In genomic region chr4:148900295-148901211, GRCm38 (mm10) we compare ENCODE assay signal across 8 mouse cellular contexts.
A peak's percentile ranks its signal among the peaks of the same experiment; 100 is the strongest.
DNase-seq lines count a peak whose midpoint lies in the region; ATAC-seq and TF ChIP-seq lines count a peak whose summit lies in the region.

No protein-coding gene starts in this region.

- in situ Hi-C loops in Patski (cut with MboI; ENCODE audit: low pct_unique_long_range_greater_than_20kb): loop anchor here (10.0 kb wide), 1 partner anchor 176 kb away; no protein-coding TSS in a partner anchor

- H3K9ac ChIP-seq in hindbrain, embryonic 14.5 days: peak overlapping the region; percentile 44
- H3K9ac ChIP-seq in limb, embryonic 11.5 days (ENCODE audit: low read length): peak overlapping the region; percentile 50
- H3K9ac ChIP-seq in midbrain, embryonic 12.5 days (replicated peaks): peak overlapping the region; percentile 62

- peak overlapping the region; percentile 61 for H3K4me3 ChIP-seq in hindbrain, embryonic 14.5 days (replicated peaks; ENCODE audit: low read length)
- peak overlapping the region; percentile 60 for H3K4me3 ChIP-seq in limb, embryonic 11.5 days (ENCODE audit: low read depth, low read length)
- H3K4me3 ChIP-seq in midbrain, embryonic 12.5 days: peak overlapping the region; percentile 65

- CTCF ChIA-PET in Patski (lab: Charles Lee): no interaction called here

- no peaks in the 10 kb centered on the region for H3K36me3 ChIP-seq in hindbrain, embryonic 14.5 days (replicated peaks; ENCODE audit: control insufficient read depth, insufficient read depth)
- H3K36me3 ChIP-seq in limb, embryonic 11.5 days (ENCODE audit: control insufficient read depth, insufficient read depth, low read length): no peaks in the 10 kb centered on the region
- H3K36me3 ChIP-seq in midbrain, embryonic 12.5 days: no peaks in the 10 kb centered on the region

- peak overlapping the region; percentile 32 for H3K27ac ChIP-seq in hindbrain, embryonic 14.5 days
- H3K27ac ChIP-seq in limb, embryonic 11.5 days (replicated peaks; ENCODE audit: low read depth, low read length): no peak overlapping the region
- peak overlapping the region; percentile 15; the same call in 1 of the 2 replicates for H3K27ac ChIP-seq in midbrain, embryonic 12.5 days (replicated peaks)

- DNase-seq in Patski (ENCODE audit: low read depth, low spot score): no peak
- DNase-seq in cerebellum, adult 18-20 months: peak; percentile 80 to 84
- DNase-seq in frontal cortex, postnatal 36 days (ENCODE audit: low spot score in 2 of 2): peak; percentile 24 to 33
- DNase-seq in hindbrain, embryonic 14.5 days (ENCODE audit: low spot score): peak; percentile 72
- DNase-seq in limb, embryonic 11.5 days (ENCODE audit: low spot score): peak; percentile 85
- DNase-seq in spleen, adult 12 weeks (ENCODE audit: low spot score): peak; percentile 33
- no peak for DNase-seq in adipocyte (ENCODE audit: low spot score)

- TF ChIP-seq CTCF in Patski (IDR thresholded peaks at IDR 0.05): no peak

- peak; percentile 61 for ATAC-seq in Patski
- ATAC-seq in hindbrain, embryonic 14.5 days (ENCODE audit: low FRiP score): peak; percentile 83
- ATAC-seq in limb, embryonic 11.5 days (ENCODE audit: insufficient number of reproducible peaks, low FRiP score, low TSS enrichment, low read depth): peak; percentile 66
- peak; percentile 75 for ATAC-seq in midbrain, embryonic 12.5 days (ENCODE audit: low FRiP score, low read depth)

- H3K27me3 ChIP-seq in Patski: no peaks in the 10 kb centered on the region
- H3K27me3 ChIP-seq in hindbrain, embryonic 14.5 days (ENCODE audit: control insufficient read depth, insufficient read depth, low read length): peaks cover 76% of the 10 kb centered on the region
- peaks cover 36% of the 10 kb centered on the region for H3K27me3 ChIP-seq in limb, embryonic 11.5 days (ENCODE audit: control insufficient read depth, insufficient read depth, low read length)
- H3K27me3 ChIP-seq in midbrain, embryonic 12.5 days: peaks cover 98% of the 10 kb centered on the region

- POLR2A ChIA-PET in Patski (lab: Charles Lee): no interaction called here

- H3K4me1 ChIP-seq in hindbrain, embryonic 14.5 days (replicated peaks; ENCODE audit: control insufficient read depth, insufficient read depth, low read length): peaks cover 10% of the 10 kb centered on the region
- H3K4me1 ChIP-seq in limb, embryonic 11.5 days (ENCODE audit: control insufficient read depth, insufficient read depth, low read length): peaks cover 25% of the 10 kb centered on the region
- H3K4me1 ChIP-seq in midbrain, embryonic 12.5 days: peaks cover 24% of the 10 kb centered on the region

- H3K9me3 ChIP-seq in hindbrain, embryonic 14.5 days (ENCODE audit: control insufficient read depth, low read length): no peaks in the 10 kb centered on the region
- no peaks in the 10 kb centered on the region for H3K9me3 ChIP-seq in limb, embryonic 11.5 days (ENCODE audit: control insufficient read depth, low read length)
- no peaks in the 10 kb centered on the region for H3K9me3 ChIP-seq in midbrain, embryonic 12.5 days

- peak overlapping the region; percentile 89 for H3K4me2 ChIP-seq in hindbrain, embryonic 14.5 days (replicated peaks)
- peak overlapping the region; percentile 78 for H3K4me2 ChIP-seq in limb, embryonic 11.5 days (ENCODE audit: low read depth, severe bottlenecking)
- peak overlapping the region; percentile 99 for H3K4me2 ChIP-seq in midbrain, embryonic 12.5 days (replicated peaks)

- under 1% methylated on average over 94 of the region's 123 CpGs for WGBS in hindbrain, embryonic 14.5 days
- WGBS in limb, embryonic 11.5 days: under 1% methylated on average over 96 of the region's 123 CpGs
- under 1% methylated on average over 106 of the region's 123 CpGs for WGBS in midbrain, embryonic 12.5 days

Comparison
In these comparisons a context has a peak if more than half of its experiments do, and no peak if none do; other contexts are left out.
1. DNase-seq: peak in cerebellum, adult 18-20 months (2 of 2), frontal cortex, postnatal 36 days (2 of 2), hindbrain, embryonic 14.5 days (single experiment), limb, embryonic 11.5 days (single experiment) and spleen, adult 12 weeks (single experiment); none in Patski (single experiment) and adipocyte (single experiment).
2. Peak in every context shown above with its lines, with median percentiles within 50 percentile points of each other: ATAC-seq, H3K4me2 ChIP-seq, H3K4me3 ChIP-seq and H3K9ac ChIP-seq.